Mouse (Mus musculus): ENCODE results near the gene Gnaq. TPM values are rescaled to one million over a fixed set of nuclear protein-coding genes. Genes with fewer than 3 reads are reported as not detected.
A peak's percentile ranks its signal among the peaks of the same experiment; 100 is the strongest.

Gnaq gene
- polyA plus RNA-seq, 1 experiment from 2014 or later, result 109 TPM

GRCm38 (mm10) chr19:16214946-16215345 lies 82.3 kb downstream of the Gnaq start:
- Histone ChIP-seq H3K9ac (no peak overlapping the region), H3K27ac (peak overlapping the region; percentile 60; the same call in 1 of the 2 replicates), H3K27me3 (replicated peaks) (no peaks in the 10 kb centered on the region), H3K36me3 (replicated peaks) (no peaks in the 10 kb centered on the region), H3K4me3 (no peak overlapping the region), H3K9me3 (no peaks in the 10 kb centered on the region), H3K4me2 (no peak overlapping the region), H3K4me1 (peaks cover 20% of the 10 kb centered on the region)
- ATAC-seq (replicated peaks), result no peak
- 67% methylated on average over 6 of the region's 6 CpGs for WGBS

DNA sequence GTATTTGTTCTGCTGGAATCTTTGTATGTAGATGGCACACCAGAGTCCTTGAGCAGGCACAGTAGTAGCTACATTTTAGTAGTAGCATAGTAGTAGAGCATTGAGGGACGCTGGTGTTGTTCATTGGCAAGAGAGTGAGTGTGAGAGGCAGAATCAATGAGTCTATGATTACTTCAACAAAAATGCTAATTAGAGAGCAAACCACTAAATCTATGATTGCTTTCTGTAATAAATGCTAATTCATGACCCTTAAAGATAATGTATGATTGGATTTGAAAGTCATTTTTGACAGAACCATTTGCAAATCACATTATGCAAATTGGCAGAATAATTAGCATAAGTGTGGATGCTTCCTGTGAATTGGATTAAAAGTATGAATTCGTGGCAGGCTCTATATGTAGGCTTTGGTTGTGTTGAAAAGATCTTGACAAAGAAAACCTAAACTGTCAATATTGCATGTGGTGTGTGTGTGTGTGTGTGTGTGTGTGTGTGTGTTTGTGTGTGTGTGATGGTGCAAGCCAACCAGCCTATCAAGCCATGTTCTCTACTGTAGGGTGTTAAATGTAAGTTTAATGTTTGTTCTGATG lies 82.9 kb downstream of the Gnaq start:
- H3K27ac ChIP-seq, result peak overlapping the region; percentile 60; the same call in 1 of the 2 replicates
- no peaks in the 10 kb centered on the region for H3K27me3 ChIP-seq (replicated peaks)
- peaks cover 20% of the 10 kb centered on the region for H3K4me1 ChIP-seq
- H3K4me3 ChIP-seq, result no peak overlapping the region
- WGBS, result 55% methylated on average over 2 of the region's 2 CpGs
- H3K9ac ChIP-seq, result no peak overlapping the region
- no peak overlapping the region for H3K4me2 ChIP-seq
- H3K36me3 ChIP-seq (replicated peaks), result no peaks in the 10 kb centered on the region
- peak; percentile 38 for ATAC-seq (replicated peaks)
- H3K9me3 ChIP-seq, result no peaks in the 10 kb centered on the region

GRCm38 (mm10) chr19:16219978-16220377 lies 87.3 kb downstream of the Gnaq start:
- peaks cover 16% of the 10 kb centered on the region for H3K4me1 ChIP-seq
- H3K4me3 ChIP-seq, result no peak overlapping the region
- 84% methylated on average over 4 of the region's 4 CpGs for WGBS
- ATAC-seq (replicated peaks), result no peak
- no peak overlapping the region for H3K4me2 ChIP-seq
- no peak overlapping the region for H3K27ac ChIP-seq
- H3K9ac ChIP-seq, result no peak overlapping the region
- H3K9me3 ChIP-seq, result no peaks in the 10 kb centered on the region
- no peaks in the 10 kb centered on the region for H3K27me3 ChIP-seq (replicated peaks)
- no peaks in the 10 kb centered on the region for H3K36me3 ChIP-seq (replicated peaks)

DNA sequence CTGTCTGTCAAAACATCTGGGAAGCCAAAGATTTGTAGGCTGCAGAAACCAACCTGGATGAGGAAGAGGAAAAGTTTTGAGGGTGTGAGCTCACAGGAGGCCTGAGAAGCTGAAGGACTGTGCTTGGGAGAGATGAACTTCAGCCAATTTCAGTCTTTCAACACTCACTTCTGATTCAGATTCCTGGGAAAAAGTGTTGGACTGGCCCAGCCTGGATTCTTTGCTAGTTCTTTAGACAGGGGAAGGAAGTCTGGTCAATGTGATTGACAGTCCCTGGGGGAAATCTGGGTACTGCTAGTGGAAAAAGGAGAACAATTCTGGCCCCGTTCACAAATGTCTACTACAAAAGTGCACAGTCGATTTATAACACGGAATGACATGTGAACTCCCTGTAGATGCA lies 89.9 kb downstream of the Gnaq start:
- no peak for ATAC-seq (replicated peaks)
- Histone ChIP-seq H3K4me2 (no peak overlapping the region), H3K4me1 (peaks cover 7% of the 10 kb centered on the region; the same call in 1 of the 2 replicates), H3K9me3 (no peaks in the 10 kb centered on the region; the same call in 1 of the 2 replicates), H3K27ac (no peak overlapping the region), H3K27me3 (replicated peaks) (no peaks in the 10 kb centered on the region), H3K9ac (no peak overlapping the region), H3K4me3 (no peak overlapping the region), H3K36me3 (replicated peaks) (no peaks in the 10 kb centered on the region)
- 90% methylated on average over 3 of the region's 3 CpGs for WGBS

- H3K9me3 ChIP-seq, result no peaks in the 10 kb centered on the region; the same call in 1 of the 2 replicates
- no peak overlapping the region for H3K9ac ChIP-seq
- no peaks in the 10 kb centered on the region for H3K27me3 ChIP-seq (replicated peaks)
- H3K27ac ChIP-seq, result no peak overlapping the region
- WGBS, result 92% methylated on average over 3 of the region's 3 CpGs
- no peaks in the 10 kb centered on the region for H3K36me3 ChIP-seq (replicated peaks)
- H3K4me3 ChIP-seq, result no peak overlapping the region
- H3K4me2 ChIP-seq, result no peak overlapping the region
- no peak for ATAC-seq (replicated peaks)
- peaks cover 10% of the 10 kb centered on the region for H3K4me1 ChIP-seq
These were observed 90.5 kb downstream of the Gnaq start for GRCm38 (mm10) chr19:16223126-16223525.

- H3K9me3 ChIP-seq, result no peaks in the 10 kb centered on the region; the same call in 1 of the 2 replicates
- no peak overlapping the region for H3K4me2 ChIP-seq
- no peak overlapping the region for H3K27ac ChIP-seq
- H3K36me3 ChIP-seq (replicated peaks), result no peaks in the 10 kb centered on the region
- no peak overlapping the region for H3K4me3 ChIP-seq
- WGBS, result 38% methylated on average over 2 of the region's 2 CpGs
- ATAC-seq (replicated peaks), result no peak
- H3K27me3 ChIP-seq (replicated peaks), result no peaks in the 10 kb centered on the region
- H3K9ac ChIP-seq, result no peak overlapping the region
- H3K4me1 ChIP-seq, result peaks cover 3% of the 10 kb centered on the region; the same call in 1 of the 2 replicates
These were observed 92.2 kb downstream of the Gnaq start for GRCm38 (mm10) chr19:16224831-16225230.

DNA sequence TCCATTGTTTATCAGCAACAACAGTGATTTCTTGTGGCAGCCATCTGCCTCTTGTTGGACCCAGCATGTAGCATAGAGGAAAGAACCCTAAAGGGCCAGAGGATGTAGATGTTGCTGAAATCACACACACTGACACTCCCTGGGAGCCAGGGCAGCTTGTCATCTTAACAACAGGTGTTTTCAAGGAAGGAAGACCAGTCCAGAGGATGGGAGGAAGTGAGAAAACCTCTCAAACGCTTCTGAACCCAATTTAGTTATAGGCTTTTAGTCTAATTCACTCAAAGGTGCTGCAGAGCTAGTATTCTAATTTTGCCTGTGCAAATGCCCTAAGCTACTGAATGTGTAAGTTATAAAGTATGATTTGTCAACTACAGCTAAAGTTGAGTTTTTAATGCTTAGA lies 99.0 kb downstream of the Gnaq start:
- no peaks in the 10 kb centered on the region for H3K36me3 ChIP-seq (replicated peaks)
- WGBS, result 80% methylated on average over 1 of the region's 1 CpGs
- H3K27ac ChIP-seq, result no peak overlapping the region
- no peaks in the 10 kb centered on the region for H3K27me3 ChIP-seq (replicated peaks)
- ATAC-seq (replicated peaks), result no peak
- H3K9ac ChIP-seq, result no peak overlapping the region
- H3K4me2 ChIP-seq, result no peak overlapping the region
- no peak overlapping the region for H3K4me3 ChIP-seq
- H3K4me1 ChIP-seq, result peaks cover 15% of the 10 kb centered on the region; the same call in 1 of the 2 replicates
- H3K9me3 ChIP-seq, result no peaks in the 10 kb centered on the region

- Histone ChIP-seq H3K9me3 (no peaks in the 10 kb centered on the region), H3K27me3 (replicated peaks) (no peaks in the 10 kb centered on the region), H3K36me3 (replicated peaks) (no peaks in the 10 kb centered on the region), H3K4me2 (no peak overlapping the region), H3K27ac (no peak overlapping the region), H3K9ac (no peak overlapping the region), H3K4me1 (peaks cover 47% of the 10 kb centered on the region), H3K4me3 (no peak overlapping the region)
- WGBS, result 82% methylated on average over 8 of the region's 8 CpGs
- no peak for ATAC-seq (replicated peaks)
These were observed 103.0 kb downstream of the Gnaq start for GRCm38 (mm10) chr19:16235594-16235993.

DNA sequence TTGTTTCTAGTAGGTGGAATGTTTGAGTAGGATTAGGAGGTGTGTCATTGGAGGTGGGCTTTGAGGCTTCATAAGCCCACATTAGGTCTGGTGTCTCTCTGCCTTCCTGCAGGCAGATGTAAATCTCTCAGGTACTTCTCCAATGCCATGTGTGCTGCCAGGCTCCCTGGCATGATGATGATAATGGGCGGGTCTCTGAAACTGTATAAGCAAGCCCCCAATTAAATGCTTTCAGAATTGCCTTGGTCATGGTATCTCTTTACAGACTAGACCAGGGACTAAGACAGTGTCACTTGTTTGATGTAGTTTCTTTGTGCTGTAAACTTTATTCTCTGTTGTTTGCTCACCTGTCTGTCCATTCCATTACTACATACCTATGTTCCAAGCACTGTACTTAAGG lies 104.4 kb downstream of the Gnaq start:
- H3K4me1 ChIP-seq, result peaks cover 55% of the 10 kb centered on the region
- WGBS, result 97% methylated on average over 1 of the region's 1 CpGs
- no peaks in the 10 kb centered on the region for H3K36me3 ChIP-seq (replicated peaks)
- no peak for ATAC-seq (replicated peaks)
- no peaks in the 10 kb centered on the region for H3K27me3 ChIP-seq (replicated peaks)
- H3K4me2 ChIP-seq, result no peak overlapping the region
- no peaks in the 10 kb centered on the region for H3K9me3 ChIP-seq
- no peak overlapping the region for H3K4me3 ChIP-seq
- H3K27ac ChIP-seq, result no peak overlapping the region
- no peak overlapping the region for H3K9ac ChIP-seq

GRCm38 (mm10) chr19:16238072-16238471 lies 105.4 kb downstream of the Gnaq start:
- Histone ChIP-seq H3K36me3 (replicated peaks) (no peaks in the 10 kb centered on the region), H3K27me3 (replicated peaks) (no peaks in the 10 kb centered on the region), H3K4me3 (no peak overlapping the region), H3K9ac (no peak overlapping the region), H3K4me2 (no peak overlapping the region), H3K4me1 (peaks cover 64% of the 10 kb centered on the region), H3K9me3 (no peaks in the 10 kb centered on the region), H3K27ac (peak overlapping the region; percentile 53)
- peak; percentile 31 for ATAC-seq (replicated peaks)
- 56% methylated on average over 4 of the region's 4 CpGs for WGBS

GRCm38 (mm10) chr19:16238512-16238911 lies 105.9 kb downstream of the Gnaq start:
- WGBS, result 30% methylated on average over 2 of the region's 2 CpGs
- ATAC-seq (replicated peaks), result peak; percentile 53
- H3K4me1 ChIP-seq, result peaks cover 67% of the 10 kb centered on the region

DNA sequence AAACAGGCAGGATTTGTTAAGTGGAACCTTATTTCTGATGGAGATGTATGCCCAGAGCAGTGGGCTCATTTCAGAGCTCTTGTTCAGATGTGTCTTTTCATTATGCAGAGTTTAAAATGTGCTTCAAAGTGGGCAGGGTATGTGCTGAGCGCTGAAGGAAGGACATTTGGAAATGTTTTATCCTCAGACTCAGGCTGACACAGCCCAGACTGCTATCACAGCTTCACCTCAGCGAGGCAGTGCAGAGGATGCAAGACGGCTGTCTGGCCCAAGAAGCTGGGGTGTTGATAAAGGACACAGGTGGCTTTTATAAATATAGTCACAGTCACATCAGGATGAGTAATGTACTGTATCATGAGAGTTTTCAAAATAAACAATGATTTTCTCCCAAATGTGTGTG lies 110.1 kb downstream of the Gnaq start:
- Histone ChIP-seq H3K4me1 (peaks cover 62% of the 10 kb centered on the region), H3K9me3 (no peaks in the 10 kb centered on the region), H3K36me3 (replicated peaks) (no peaks in the 10 kb centered on the region), H3K27me3 (replicated peaks) (no peaks in the 10 kb centered on the region), H3K4me3 (no peak overlapping the region), H3K4me2 (no peak overlapping the region), H3K27ac (no peak overlapping the region), H3K9ac (no peak overlapping the region)
- no peak for ATAC-seq (replicated peaks)
- 72% methylated on average over 3 of the region's 3 CpGs for WGBS

More at GRCm38 (mm10) chr19:16238512-16238911, 105.9 kb downstream of the Gnaq start:
- no peak overlapping the region for H3K9ac ChIP-seq
- H3K4me2 ChIP-seq, result no peak overlapping the region
- H3K9me3 ChIP-seq, result no peaks in the 10 kb centered on the region
- no peaks in the 10 kb centered on the region for H3K36me3 ChIP-seq (replicated peaks)
- peak overlapping the region; percentile 53 for H3K27ac ChIP-seq
- no peaks in the 10 kb centered on the region for H3K27me3 ChIP-seq (replicated peaks)
- no peak overlapping the region for H3K4me3 ChIP-seq

DNA sequence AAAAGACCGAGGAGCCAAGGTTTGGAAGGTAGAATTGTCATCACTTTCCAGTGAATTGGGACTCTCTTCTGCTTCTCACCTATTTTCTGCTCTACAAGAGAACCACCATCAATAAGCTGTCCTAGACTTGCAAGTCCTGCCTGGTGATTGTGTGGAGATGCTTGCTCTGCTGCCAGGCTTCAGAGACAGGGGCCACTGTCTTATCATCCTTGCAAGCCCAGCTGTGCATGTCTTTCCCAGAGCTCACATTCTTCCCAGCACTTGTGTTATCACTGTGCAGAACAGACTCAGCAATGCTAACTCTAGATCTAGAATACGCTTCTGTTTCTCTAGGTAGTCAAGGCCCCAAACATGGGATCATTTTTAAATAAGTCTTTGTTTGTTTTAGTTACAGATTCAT lies 116.4 kb downstream of the Gnaq start:
- no peaks in the 10 kb centered on the region for H3K27me3 ChIP-seq (replicated peaks)

More for the DNA sequence above, 116.4 kb downstream of the Gnaq start:
- ATAC-seq (replicated peaks), result no peak
- Histone ChIP-seq H3K36me3 (replicated peaks) (no peaks in the 10 kb centered on the region), H3K9ac (no peak overlapping the region), H3K4me3 (no peak overlapping the region), H3K4me1 (peaks cover 45% of the 10 kb centered on the region), H3K9me3 (no peaks in the 10 kb centered on the region), H3K4me2 (no peak overlapping the region), H3K27ac (no peak overlapping the region)
- WGBS, result 93% methylated on average over 2 of the region's 2 CpGs

All from midbrain, embryonic 15.5 days (tissue).